Mouse (Mus musculus): ENCODE results near the gene Cmip.

GRCm38 (mm10) chr8:117260930-117261475 lies 4.1 kb downstream of the Cmip start:
- no peak for TF ChIP-seq CTCF (IDR thresholded peaks at IDR 0.05; ENCODE audit: borderline replicate concordance, insufficient read depth, low read length)
- no peak for TF ChIP-seq POLR2A (IDR thresholded peaks at IDR 0.05; ENCODE audit: low read depth, low read length)
